12 mouse cellular contexts compared by ENCODE assay signal in genomic region chr16:47875258-47875657, GRCm38 (mm10).
"Had no signal": no experiment of that assay in that cellular context is flagged by ENCODE, and none has a peak within 500 bp of the region (broad histone marks: within the 10 kb centered on the region; RNA-seq: fewer than 3 reads in every experiment).

No protein-coding gene starts in this region.

- DNase-seq: retina, postnatal 1 day; right cerebral cortex, adult 18-20 months; right cerebral cortex, postnatal 14 days; right cerebral cortex, postnatal 25 days; right cerebral cortex, postnatal 4 days; spleen, adult 18-20 months; thymus, adult 18-20 months; thymus, adult 2 months; thymus, postnatal 14 days; thymus, postnatal 25 days; thymus, postnatal 36 days; thymus, postnatal 4 days had no signal
